Mouse (Mus musculus) lung, postnatal 14 days (tissue): ENCODE measurements around the gene Gm49425.
"Not testable (repeated sequence)": the region's sequence is repeated elsewhere in the genome, so short reads cannot be mapped to it uniquely, and the experiment has no call there.

Source experiments
- DNase-seq: peaks from one replicate; pipeline ENCODE4 v3.0.0; 2021

Gm49425 gene

DNA sequence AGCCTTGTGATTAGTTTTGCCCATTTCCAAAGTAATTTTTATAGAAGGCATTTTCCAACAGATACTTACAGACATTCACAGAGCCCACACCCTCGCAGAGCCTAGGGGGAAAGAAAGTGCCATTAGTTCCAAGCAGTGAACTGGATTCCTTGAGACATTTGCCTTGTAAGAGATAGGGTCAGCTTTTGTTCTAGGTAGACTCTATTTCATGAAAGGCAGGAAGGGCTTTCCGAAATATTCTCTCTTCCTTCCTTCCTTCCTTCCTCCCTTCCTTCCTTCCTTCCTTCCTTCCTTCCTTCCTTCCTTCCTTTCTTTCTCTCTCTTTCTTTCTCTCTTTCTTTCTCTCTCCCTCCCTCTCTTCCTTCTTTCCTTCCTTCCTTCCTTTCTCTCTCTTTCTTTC, at the start of gene Gm49425:
TSS of gene Gm49425 (minus strand) at position 101 of the 400 bp plus-strand sequence.
- not testable (repeated sequence) for DNase-seq

DNA sequence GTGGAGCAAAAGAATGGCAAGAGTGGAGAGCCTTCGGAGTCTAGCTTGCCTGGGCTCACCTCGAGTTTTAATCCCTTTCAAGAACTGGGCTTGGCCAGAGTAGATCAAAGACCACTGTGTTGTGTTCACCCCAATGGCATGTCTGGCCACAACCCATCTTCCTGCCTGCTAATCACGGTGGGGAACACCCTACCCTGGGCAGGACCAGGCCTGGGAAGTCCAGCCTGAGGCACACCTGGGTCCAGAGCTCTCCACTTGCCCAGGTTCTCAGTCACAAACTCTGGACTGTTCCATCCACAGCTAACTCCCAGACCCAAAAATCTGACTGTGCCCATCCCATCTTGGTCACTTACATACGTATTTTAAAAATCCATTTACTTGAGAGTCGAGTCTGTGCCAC, 45.8 kb upstream of the Gm49425 start, which contains the start of gene Krt90:
TSS of gene Krt90 (minus strand) at position 101 of the 400 bp plus-strand sequence.
- no peak for DNase-seq

DNA sequence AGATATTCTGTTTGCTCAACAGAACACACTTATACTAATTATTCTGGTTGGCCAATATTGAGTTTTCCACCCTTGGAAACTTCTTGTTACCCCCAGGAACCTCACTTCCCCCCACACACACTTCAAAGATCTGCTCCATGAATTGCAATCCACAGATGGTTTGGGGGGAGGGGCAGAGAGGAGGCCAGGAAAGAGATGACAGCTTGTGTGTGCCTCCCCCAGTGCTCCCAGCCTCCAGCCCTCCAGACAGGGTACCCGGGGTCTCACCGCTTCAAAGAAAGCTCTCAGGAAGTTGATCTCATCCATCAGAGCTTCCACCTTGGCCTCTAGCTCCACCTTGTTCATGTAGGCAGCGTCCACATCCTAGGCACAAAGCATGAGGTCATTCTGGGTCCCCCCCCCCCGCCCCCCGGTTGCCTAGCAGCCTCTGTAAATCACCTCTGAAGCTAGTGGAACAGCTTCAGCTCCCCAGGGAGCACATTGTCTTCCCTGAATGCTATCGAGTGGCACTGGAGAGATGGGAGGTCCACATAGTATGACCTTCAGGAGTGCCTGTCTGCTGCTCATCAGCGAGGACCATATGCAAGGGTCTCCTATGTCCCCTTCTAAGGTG, 41.1 kb upstream of the Gm49425 start:
- DNase-seq = no peak

DNA sequence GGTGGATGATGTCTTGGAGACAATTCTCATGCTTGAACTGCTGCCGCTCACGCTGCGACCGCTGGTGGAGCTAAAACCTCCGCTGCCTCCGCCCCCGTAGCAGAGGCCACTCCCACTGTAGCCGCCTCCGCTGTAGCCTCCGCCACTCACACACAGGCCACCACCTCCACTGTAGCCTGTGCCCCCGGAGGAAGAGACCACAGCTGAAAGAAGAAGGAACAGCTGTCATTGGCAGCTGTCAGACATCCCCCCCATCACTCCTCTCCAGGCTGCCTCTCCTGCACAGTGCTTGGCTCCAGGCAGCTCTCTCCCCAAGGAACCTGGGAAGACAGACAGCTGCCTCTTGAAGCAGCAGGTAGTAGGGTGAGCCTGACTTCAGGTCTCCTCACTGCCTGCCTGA, 36.1 kb upstream of the Gm49425 start:
- DNase-seq = peak; percentile 46

DNA sequence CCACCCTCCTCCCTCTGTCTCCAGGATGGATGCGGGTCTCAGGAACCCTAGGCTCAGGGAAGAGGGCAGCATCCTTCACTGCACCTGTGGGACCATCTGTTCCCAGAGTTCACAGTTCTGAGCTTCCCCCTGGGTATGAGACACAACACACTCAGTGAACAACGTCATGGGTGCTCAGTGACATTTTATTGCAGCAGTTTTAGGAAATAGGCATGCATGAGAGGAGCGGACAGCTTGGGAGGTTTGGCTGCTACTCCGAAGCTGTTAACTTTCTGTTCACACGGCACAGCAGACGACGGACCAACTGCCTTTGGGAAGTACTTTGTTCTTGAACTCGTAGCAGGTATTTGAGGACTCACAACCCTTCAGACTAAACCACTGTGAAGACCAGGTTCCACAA, 35.1 kb upstream of the Gm49425 start:
- no peak for DNase-seq

DNA sequence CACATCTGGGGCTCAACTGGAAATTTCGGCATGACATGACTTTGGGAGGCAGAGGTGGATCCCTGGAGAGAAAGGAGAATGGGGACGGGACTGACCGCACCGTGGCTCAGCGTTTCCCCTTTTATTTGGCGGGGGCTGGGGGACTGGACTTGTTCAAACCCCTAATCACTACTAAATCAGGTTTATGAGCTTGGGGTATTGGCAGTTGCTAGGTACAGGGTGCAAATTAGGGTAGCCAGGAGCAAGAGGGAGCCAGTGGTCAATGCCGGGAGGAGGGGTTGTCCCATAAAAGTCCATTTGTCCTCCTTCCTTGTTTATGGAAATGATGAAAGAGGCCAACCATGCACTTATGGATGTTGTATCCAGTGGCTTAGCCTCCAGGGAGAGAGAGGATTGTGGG, 33.5 kb upstream of the Gm49425 start, which contains the start of gene Krt82:
TSS of gene Krt82 (minus strand) at position 101 of the 400 bp plus-strand sequence.
- DNase-seq = no peak

DNA sequence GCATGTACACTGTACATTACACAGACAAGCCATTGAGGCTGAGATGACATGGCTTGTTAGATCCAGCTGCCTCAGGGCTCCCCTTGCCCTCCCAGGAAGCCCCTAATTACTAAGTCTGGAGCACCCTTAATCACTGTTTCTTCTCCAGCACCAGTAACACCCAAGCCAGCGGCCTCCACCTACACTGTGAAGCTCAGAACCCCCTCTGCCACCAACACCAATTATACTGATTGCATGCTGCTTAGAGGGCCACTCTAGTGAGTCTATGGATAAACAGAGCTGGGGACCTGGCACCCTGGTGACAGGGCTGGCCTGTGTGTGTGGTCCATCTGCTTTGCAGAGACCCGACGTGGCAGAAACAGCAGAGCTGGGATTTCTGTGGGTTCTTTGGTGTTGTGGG, 27.4 kb upstream of the Gm49425 start:
- no peak for DNase-seq

DNA sequence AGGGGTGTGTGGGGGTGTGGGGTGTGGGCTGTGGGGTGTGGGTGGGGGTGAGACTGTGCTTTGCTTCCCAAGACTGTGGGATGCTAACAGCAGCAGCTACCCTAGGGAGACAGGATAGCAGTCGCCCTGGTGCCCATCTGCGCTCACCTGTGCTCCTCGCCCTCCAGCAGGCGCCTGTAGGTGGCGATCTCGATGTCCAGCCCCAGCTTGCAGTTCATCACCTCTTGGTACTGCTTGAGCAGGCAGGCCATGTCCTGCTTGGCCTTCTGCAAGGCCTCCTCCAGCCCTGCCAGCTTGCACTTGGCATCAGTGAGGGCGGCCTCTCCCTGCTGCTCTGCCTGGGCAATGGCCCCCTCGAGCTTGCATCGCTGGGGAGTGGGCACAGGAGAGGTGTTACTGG, 25.5 kb upstream of the Gm49425 start:
- no peak for DNase-seq

DNA sequence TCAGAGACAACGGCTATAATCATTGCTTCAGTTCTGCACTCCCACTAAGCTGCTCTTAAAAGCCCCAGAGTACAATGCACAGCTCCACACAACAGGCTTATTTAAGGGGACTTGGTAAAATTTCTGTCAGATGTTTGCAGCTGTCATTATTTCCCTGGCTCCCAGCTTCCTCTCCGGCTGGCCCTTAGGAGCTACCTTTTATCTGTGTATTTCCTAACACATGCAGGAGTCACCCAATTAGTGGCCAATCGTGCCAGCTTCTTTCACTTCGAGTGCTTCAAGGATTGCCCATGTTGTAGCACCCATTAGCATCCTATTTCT, 21.5 kb upstream of the Gm49425 start:
- no peak for DNase-seq

DNA sequence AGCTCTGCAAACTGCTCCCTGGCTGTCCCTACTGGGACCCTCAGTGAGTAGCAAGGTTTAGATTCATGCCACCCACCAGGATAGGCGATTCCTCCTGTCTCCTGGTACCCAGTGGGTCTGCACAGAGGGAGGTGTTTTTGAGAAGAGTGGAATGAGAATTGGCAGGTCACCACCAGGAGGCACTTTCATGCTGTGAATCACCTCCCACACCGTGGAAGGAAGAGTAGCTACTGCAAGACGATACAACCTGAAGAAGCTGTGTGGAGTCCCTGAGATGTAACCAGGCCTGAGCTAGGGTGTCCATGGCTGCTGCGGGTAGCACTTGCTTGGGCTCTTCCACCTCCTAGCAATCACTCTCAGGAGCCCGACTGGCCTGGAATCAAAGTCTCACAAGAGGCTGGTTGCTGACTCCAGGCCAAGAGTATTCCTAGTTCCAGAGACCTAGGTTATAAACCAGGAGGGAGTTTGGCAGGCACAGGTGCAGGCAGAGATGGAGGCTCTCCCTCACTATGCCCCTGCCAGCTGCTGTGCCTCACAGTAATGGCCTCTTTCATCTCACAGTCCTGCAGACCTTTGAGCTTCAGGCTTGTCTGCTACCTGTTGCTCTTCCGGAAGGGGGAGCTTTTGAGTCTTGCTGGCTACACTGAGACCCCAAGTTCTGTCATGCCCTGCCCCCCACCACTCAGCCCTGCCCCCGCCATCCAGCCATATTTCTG, 21.0 kb upstream of the Gm49425 start:
- no peak for DNase-seq

DNA sequence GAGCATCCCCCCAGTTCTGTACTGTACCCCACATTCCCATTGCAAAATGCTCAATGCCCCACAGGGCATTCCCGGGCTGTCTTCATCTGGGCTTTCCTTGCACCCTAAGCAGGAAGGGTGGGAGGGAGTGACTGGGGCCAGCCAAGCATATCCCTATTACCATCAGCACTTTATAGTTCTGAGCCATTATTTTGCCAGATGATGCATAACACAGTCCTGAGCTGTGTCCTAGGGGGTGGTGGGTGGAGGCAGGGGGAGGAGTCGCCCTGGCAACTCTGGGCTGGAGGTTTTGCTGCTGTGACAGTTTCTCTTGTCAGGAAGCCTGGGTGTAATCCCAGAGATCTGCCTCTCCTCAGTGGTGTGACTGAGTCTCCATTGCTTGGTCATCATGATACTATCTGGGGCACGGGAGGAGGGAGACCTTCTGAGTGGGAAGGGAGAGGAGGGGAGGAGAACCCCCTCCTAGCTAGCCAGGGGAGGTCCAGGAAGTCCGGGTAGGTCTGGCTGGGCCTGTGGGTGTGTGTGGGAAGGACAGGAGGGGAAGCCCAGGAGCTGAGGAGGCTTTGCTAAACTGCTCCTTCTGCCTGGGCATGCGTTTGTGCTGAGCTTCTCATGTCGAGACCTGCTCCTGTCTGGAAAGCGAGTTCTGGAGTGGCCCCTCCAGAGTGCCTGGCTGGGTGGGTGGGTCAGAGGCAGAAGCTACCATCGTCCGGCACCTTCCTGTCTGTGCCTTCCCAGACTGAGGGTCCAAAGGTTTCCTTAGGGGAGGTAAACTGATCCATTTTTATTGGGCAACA, 19.2 kb upstream of the Gm49425 start:
- DNase-seq = no peak

DNA sequence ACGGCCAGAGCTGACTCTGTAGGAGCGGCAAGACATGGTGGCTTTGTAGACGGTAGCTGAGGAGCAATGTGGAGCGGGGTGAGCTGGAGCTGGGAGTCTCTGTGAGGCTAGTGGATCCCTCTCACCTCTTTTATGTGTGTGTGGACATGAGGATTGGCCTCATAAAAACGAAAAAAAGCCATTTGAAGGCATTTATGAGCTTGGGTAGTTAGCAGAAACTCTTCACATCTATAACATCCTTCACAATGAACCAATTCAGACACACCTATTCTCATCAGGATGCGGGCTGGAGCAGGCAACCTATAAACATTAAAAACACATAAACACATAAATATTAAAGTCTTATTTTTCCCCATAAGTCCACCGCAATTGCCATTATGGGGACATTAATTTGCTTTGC, 15.7 kb upstream of the Gm49425 start, which contains the start of gene Krt84:
TSS of gene Krt84 (minus strand) at position 101 of the 400 bp plus-strand sequence.
- DNase-seq = no peak

DNA sequence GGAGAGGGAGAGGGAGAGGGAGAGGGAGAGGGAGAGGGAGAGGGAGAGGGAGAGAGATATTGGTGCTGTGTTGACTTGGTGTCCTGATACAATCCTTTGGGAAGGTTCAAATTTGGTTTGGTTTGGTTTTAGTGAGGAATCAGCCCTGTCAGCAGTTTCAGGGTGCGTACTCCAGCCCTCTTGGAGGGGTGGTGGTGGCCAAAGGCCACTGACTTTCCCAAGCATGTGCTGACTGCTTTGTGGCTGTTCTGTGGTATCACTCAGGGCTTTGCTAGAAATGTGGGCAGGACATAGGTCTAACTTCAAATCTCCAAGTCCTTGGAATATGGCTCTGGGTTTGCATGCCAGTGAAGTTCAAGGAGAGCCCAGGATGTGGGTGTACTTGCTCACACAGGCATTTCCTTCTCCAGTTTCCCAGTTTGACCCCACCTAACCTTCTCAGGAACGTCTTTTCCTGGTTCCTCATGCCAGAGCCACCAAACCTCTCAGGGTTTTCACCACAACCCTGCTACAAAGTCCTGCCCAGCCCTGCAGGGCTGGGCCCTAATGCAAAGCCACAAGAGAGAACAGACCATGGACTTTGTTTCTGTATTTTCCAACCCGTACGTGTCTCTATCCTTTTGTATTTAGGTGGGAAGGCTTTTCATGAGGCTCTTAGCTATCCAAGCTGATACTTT, 5.6 kb upstream of the Gm49425 start:
- DNase-seq = no peak

DNA sequence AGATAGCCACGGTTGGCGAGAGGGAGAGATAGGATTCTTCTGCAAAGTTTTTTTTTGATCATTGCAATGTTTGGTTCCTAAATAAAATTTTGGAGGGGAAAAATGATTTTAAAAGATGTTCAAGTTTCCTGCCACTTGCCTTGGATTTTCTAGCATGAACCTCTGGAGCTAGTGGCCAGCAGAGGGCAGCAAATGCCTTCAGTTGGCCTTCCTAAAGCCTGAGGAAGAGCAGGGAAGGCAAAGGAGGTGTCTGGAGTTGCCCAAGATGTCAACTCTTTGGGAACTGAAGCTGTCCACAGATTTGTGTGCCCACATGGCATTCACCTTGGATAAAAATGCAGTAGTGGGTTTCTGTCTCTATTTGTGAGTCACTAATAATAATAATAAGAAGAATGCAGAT, 2.7 kb upstream of the Gm49425 start:
- peak; percentile 83 for DNase-seq

DNA sequence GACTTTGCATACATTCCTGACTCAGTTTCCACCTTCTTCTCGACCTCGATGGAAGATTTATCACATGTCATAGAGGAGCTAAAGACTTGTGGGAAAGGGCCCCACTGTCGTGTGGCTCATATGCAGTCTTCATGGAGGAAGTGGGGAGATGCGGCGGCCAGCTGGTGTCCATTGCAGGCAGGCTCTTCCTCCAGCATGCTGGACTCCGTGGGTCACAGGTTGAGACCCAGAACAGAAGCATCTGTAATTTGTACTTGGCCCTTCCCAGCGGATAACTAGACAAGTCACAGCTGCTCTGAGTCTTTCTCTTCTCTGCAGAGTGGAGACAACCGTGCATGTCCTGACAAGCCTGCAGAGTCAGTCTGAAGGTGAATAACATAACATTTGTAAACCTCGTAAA, 8.8 kb downstream of the Gm49425 start:
- peak; percentile 11 for DNase-seq

DNA sequence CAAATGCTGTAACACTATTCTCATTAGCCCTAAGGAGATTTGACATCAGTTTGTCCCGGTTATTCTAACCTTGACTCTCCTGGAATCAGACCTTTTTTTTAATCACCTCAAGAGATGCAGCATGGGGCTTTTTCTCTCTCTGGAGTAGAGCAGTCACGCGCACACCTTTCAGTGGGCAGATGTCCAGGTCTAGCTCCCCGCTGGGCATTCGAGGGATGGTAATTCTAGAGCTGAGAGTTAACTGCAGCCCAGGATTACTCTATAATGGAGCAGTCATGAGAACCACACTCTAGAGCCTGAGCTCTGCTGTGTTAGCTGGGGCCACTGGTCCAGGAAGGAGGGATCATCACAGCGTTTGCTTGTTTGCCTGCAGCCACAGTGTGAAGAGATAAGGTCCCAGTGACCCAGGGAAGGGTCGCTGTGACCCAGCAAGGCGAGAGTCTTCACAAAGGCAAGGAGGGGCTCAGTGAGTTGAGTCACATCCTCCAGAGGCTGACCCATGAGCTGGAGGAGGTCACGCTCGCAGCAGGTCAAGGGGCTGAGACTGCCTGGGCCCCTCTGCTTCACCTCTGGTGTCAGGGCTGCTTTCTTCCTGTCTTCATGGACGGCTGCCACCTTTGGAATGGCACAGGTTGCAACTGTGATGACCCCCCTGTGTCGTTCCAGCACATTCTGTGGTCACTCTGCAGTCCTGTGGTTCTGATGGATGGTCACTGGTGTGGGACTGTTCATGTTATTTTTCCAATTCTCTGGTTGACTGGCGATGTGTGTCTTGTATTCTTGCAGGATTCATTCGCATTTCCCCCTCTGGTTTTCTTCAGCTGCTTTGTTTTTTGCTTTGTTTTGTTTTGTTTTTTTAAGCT, 9.9 kb downstream of the Gm49425 start:
- no peak for DNase-seq

DNA sequence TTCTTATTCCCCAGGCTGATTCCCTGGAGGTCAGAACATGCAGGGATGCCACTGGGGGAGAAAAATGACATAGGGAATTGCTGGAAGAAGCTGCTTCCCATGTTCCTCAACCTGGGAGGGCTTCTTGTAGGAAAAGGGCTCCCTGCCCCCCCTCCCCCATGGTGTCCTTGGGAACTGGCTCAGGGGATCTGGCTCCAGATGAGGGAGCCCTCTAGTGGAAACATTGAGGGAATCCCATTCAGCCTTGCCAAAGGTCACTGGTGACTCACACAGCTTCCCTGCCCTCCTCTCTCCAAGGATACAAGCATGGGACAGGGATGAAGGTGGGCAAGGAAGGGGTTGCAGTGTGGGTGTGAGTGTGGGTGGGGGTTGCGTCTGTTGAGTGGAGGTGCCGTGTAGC, 19.9 kb downstream of the Gm49425 start:
- peak; percentile 25 for DNase-seq

DNA sequence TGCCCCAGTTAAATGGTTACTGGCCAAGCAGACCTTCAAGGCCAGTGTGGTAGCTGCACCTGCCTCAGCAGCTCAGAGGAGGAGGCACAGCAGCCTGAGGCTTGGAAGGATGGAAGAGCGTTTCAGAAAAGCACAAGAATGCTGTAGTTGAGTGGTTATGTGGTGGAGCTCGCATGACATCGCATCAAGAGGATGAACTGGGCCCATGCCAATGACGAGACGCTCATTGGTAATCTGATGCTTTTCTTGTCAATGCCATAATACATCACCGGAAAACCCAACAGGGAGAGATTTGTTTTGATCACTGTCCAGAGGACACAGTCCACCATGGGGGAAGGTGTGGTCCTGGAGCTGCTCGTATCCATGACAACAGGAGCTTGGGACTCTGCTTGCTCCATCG, 21.8 kb downstream of the Gm49425 start:
- no peak for DNase-seq

DNA sequence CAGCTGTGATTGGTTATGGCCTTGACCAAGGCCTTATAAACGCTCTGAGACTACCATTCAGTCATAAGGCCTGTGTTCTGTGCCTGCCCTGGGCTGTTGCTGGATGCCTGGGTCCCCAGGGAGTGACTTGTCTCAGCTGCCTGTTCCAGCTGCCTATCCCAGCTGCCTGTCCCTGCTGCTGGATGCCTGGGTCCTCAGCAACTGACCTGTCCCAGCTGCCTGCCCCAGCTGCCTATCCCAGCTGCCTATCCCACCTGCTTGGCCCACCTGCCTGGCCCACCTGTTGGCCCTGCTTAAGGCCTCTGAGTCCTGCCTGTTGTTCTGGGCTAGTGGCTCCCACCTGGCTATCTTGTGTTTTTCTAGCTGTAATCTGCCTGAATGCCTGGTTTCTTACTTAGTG, 22.9 kb downstream of the Gm49425 start:
- no peak for DNase-seq

DNA sequence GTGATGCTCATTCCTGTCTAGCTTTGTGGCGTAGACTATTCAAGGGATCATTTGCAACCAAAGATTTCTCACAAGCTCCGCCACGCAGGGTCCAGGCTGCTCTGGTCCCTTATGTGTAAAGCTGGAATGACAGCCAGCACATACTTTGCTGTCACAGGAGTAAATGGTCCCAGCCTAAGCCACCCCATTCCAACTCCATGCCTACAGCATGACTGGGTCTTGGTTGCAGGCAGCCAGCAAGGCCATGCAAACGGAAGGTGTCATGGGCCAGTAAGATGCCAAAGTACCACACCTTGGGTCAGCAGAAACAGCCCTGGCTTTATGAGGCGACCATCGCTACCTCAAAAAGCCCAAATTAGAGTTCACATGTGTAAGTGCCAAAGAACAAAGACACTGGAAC, 23.3 kb downstream of the Gm49425 start:
- no peak for DNase-seq

DNA sequence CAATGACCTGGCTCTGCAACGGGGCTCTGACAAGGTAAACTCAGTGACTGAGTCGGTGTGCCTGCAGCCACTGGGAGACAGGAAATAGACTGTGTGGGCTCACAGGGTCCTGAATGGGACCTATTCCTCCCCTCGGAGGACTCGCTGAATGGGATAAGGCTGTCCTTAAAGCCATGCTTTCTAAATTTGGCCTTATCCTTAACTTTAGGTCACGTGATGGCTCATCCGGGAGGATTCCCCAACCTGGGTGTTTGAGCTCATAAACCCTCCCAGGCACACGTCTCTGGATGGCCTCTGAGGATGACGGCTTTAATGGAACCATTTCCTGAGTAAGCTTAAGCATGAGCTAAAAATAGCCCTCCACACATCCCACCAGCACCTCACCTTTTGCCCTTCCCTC, 24.3 kb downstream of the Gm49425 start:
- no peak for DNase-seq

DNA sequence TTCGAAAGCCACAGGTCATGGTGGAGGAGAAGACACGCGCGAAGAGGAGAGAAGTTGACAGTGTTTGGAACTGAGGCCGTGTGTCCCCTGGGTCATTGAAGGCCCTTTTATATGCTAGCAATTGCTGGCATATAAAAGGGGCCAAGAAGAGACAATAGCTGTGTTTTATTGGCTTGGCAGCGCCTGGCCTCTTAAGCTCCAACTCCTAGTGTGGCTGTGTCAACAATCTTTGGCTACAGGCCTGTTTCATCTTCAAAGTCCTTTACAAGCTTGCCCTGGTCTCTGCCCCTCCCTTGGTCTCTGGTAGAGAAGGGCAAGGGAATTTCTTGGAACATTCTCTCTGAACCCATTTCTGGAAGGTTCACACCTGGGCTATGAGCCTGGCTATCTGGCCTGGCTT, 25.6 kb downstream of the Gm49425 start, which contains the start of gene Krt83:
TSS of gene Krt83 (minus strand) at position 82 of the 400 bp plus-strand sequence.
- no peak for DNase-seq
